Mouse (Mus musculus) spleen, adult 2 months (tissue): ENCODE data around the gene Gapvd1.

ENCODE experiments used
- CTCF ChIP-seq: fragments of 200-500 bp; IDR thresholded peaks from 2 replicates; pipeline ENCODE4 v1.5.1; 2011; ENCODE audit warnings: mild to moderate bottlenecking, inconsistent platforms; ENCODE audit not compliant: insufficient read depth, insufficient read length, insufficient replicate concordance; ENCODE audit errors: extremely low read depth
- POLR2A ChIP-seq: fragments of 200-500 bp; IDR thresholded peaks from 2 replicates; pipeline ENCODE4 v1.6.1; 2011; ENCODE audit warnings: low read depth, low read length, inconsistent platforms

- TF ChIP-seq CTCF = no peak
- no peak for TF ChIP-seq POLR2A
Measured at GRCm38 (mm10) chr2:34725269-34725668, 29.8 kb downstream of the Gapvd1 start.
